Mouse (Mus musculus): ENCODE data around the gene Spata31d1a.

- TF ChIP-seq POLR2A (IDR thresholded peaks at IDR 0.05; ENCODE audit: control insufficient read depth, extremely low read depth, insufficient read depth, low read length, poor library complexity): no peak
- no peak for TF ChIP-seq CTCF (IDR thresholded peaks at IDR 0.05; ENCODE audit: borderline replicate concordance, control insufficient read depth, extremely low read depth, insufficient read depth, low read length, poor library complexity)
Observed at GRCm38 (mm10) chr13:59663939-59664712, 46.0 kb downstream of the Spata31d1a start.
